Mouse (Mus musculus) cerebellum, adult 2 months (tissue): Measurements from ENCODE around the gene Inpp5a.

Experiments
- CTCF ChIP-seq: fragments of 200-500 bp; IDR thresholded peaks from 2 replicates; pipeline ENCODE4 v1.5.1; 2011; ENCODE audit warnings: low read depth, mild to moderate bottlenecking, control low read depth, low read length, moderate library complexity, borderline replicate concordance; ENCODE audit not compliant: insufficient read depth
- POLR2A ChIP-seq: fragments of 200-500 bp; IDR thresholded peaks from 2 replicates; pipeline ENCODE4 v1.6.1; 2011; ENCODE audit warnings: low read length, control low read depth, borderline replicate concordance; ENCODE audit not compliant: insufficient read depth

DNA sequence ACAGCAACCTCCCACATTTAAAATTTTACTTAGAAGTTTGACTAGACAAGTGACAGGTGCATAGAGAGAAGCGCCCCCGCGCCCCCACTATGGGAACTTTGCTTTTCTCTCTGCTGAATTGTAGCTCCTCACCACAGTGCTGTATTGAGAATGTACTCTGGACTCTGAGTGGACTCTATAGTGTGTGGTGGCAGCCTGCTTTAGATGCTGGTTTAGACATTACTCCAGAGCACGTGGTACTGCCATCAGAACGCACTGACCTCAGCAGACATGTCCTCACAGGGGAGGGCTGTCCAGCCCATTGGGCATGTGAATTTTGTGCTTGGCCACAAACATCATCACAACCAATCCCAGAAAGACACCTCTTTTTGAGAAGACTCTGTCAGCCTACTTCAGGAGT lies 181.9 kb downstream of the Inpp5a start:
- TF ChIP-seq CTCF (no peak), POLR2A (no peak)
